In the genomic region with DNA sequence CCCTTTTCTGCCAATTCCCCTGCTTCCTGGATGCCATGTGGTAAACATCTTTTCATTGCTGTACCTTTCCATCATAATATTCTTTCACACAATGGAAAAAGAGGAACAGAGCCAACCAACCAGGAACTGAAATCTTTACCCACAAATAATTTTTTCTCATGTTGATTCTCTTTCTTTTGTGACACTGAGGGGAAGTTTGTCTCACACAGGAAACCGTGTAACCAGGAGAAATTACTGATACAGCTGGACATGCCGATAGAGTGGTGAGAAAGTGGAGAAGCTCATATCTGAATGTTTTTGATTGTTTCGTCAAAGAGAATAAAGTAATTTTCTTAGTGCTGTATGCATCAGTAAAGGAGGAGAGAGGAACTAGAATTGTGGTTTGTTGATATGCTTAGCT, we compare ENCODE assay signal across 21 mouse cellular contexts.
DNase-seq lines count a peak whose midpoint lies in the region; ATAC-seq lines count a peak whose summit lies in the region.
"Had no signal": no experiment of that assay in that cellular context is flagged by ENCODE, and none has a peak within 500 bp of the region (broad histone marks: within the 10 kb centered on the region; RNA-seq: fewer than 3 reads in every experiment).

No protein-coding gene starts in this region.

- peak; percentile 99 for ATAC-seq in granulocyte monocyte progenitor cell, adult 5-6 weeks (replicated peaks; ENCODE audit: poor library complexity, severe bottlenecking)
- ATAC-seq in megakaryocyte, adult 5-6 weeks (ENCODE audit: poor library complexity, severe bottlenecking), result peak; percentile 97
- ATAC-seq: CD4-positive, CD25-positive, alpha-beta regulatory T cell, adult 4 months; forebrain, embryonic 15.5 days; hindbrain, embryonic 16.5 days; intestine, embryonic 15.5 days; Patski had no signal

- DNase-seq in 416B (ENCODE audit: low read depth), result peak; percentile 14
- DNase-seq in MEL-GATA-1-ER (ENCODE audit: extremely low read depth, low read depth), result peak; percentile 84
- no peak for DNase-seq in kidney, adult 9 months
- DNase-seq in cerebellum, adult 9-11 months, result no peak
- no peak for DNase-seq in adrenal gland, adult (ENCODE audit: inconsistent age in 2 of 2, low spot score in 1 of 2)
- no peak for DNase-seq in kidney, adult 11 months
- DNase-seq: adrenal gland, adult 2 months; adrenal gland, postnatal 14 days; cerebellum, adult 11-12 months; cerebellum, adult 8-10 months; cerebellum, postnatal 14 days; gastrocnemius, postnatal 10 days; gastrocnemius, postnatal 36 days; heart, adult 11 months had no signal

Comparison
In these comparisons a context has a peak if more than half of its experiments do, and no peak if none do; other contexts are left out.
1. DNase-seq: peak in 416B (single experiment) and MEL-GATA-1-ER (single experiment); none in kidney, adult 9 months (single experiment), cerebellum, adult 9-11 months (single experiment), adrenal gland, adult (0 of 2) and kidney, adult 11 months (single experiment).